Mouse (Mus musculus) heart, postnatal 36 days (tissue): ENCODE measurements around the gene Cbl. TPM values are rescaled to one million over a fixed set of nuclear protein-coding genes. Genes with fewer than 3 reads are reported as not detected.
"Not testable (repeated sequence)": the region's sequence is repeated elsewhere in the genome, so short reads cannot be mapped to it uniquely, and the experiment has no call there.

Experiments
- DNase-seq, 2 experiments: peaks; one replicate each; pipeline ENCODE4 v3.0.0; 2021 to 2022
- intact Hi-C: fragments of 180-260 bp; cut with DNase I; formaldehyde crosslinking; loops from one replicate; pipeline ENCODE4 v1.15.1; 2025
- total RNA-seq, 2 experiments: library from RNA; stranded (reverse); gene quantifications; 2 replicates each; pipeline ENCODE4 v1.2.3; 2021

The Cbl gene
- total RNA-seq, 2 experiments from 2014 or later = 17.7 to 22.6 TPM

- intact Hi-C loops = no loop called here
- DNase-seq = peak; percentile 93 to 94
These were observed 120.6 kb downstream of the Cbl start, which contains the start of the genes Gm49380 and Rnf26 for GRCm38 (mm10) chr9:44113105-44113789. Gene Gm49380 (minus strand): TSS chr9:44113500. Gene Rnf26 (minus strand): TSS chr9:44113517.

GRCm38 (mm10) chr9:44111909-44112308 lies 121.9 kb downstream of the Cbl start:
- DNase-seq, intact Hi-C loops: not testable (repeated sequence)

GRCm38 (mm10) chr9:44109360-44110095 lies 124.3 kb downstream of the Cbl start:
- intact Hi-C loops = no loop called here
- peak; percentile 77 to 80 for DNase-seq

- DNase-seq = no peak
- intact Hi-C loops = no loop called here
These were observed 125.4 kb downstream of the Cbl start for GRCm38 (mm10) chr9:44108269-44109055.

- intact Hi-C loops = loop anchor here (2.0 kb wide), 1 partner anchor 123 kb away; no protein-coding TSS in a partner anchor
- DNase-seq = peak; percentile 59 to 60
These were observed 126.2 kb downstream of the Cbl start for GRCm38 (mm10) chr9:44107557-44108179.

GRCm38 (mm10) chr9:44107110-44107509 lies 126.7 kb downstream of the Cbl start, which contains the start of gene C1qtnf5:
Gene C1qtnf5 (plus strand): TSS chr9:44107245.
- intact Hi-C loops = loop anchor here (2.0 kb wide), 1 partner anchor 122 kb away; no protein-coding TSS in a partner anchor
- DNase-seq = peak; percentile 87

GRCm38 (mm10) chr9:44106596-44106995 lies 127.3 kb downstream of the Cbl start:
- no peak for DNase-seq
- intact Hi-C loops = loop anchor here (2.0 kb wide), 1 partner anchor 122 kb away; no protein-coding TSS in a partner anchor

- intact Hi-C loops = loop anchor here (2.0 kb wide), 1 partner anchor 121 kb away; no protein-coding TSS in a partner anchor
- DNase-seq = no peak
These were observed 127.7 kb downstream of the Cbl start for GRCm38 (mm10) chr9:44106182-44106581.

GRCm38 (mm10) chr9:44105781-44106180 lies 128.1 kb downstream of the Cbl start:
- no peak for DNase-seq
- intact Hi-C loops = loop anchor here (2.0 kb wide), 1 partner anchor 121 kb away; no protein-coding TSS in a partner anchor

- DNase-seq = no peak
These were observed 129.0 kb downstream of the Cbl start for GRCm38 (mm10) chr9:44104881-44105280.

GRCm38 (mm10) chr9:44101490-44101889 lies 132.4 kb downstream of the Cbl start, which contains the start of gene Mfrp:
Gene Mfrp (plus strand): TSS chr9:44101729.
- DNase-seq = no peak
- intact Hi-C loops = no loop called here

More at GRCm38 (mm10) chr9:44104881-44105280, 129.0 kb downstream of the Cbl start:
- intact Hi-C loops = no loop called here

- intact Hi-C loops = no loop called here
- DNase-seq = peak in 1 of 2 experiments; percentile 36
These were observed 137.3 kb downstream of the Cbl start for GRCm38 (mm10) chr9:44096536-44096935.

GRCm38 (mm10) chr9:44095781-44096180 lies 138.1 kb downstream of the Cbl start:
- DNase-seq = no peak

GRCm38 (mm10) chr9:44094737-44095136 lies 139.1 kb downstream of the Cbl start:
- no peak for DNase-seq
- intact Hi-C loops = loop anchor here (2.0 kb wide), 1 partner anchor 20 kb away; no protein-coding TSS in a partner anchor

More at GRCm38 (mm10) chr9:44095781-44096180, 138.1 kb downstream of the Cbl start:
- intact Hi-C loops = loop anchor here (2.0 kb wide), 1 partner anchor 21 kb away; no protein-coding TSS in a partner anchor

GRCm38 (mm10) chr9:44093612-44094503 lies 140.0 kb downstream of the Cbl start:
- intact Hi-C loops = loop anchor here (2.0 kb wide), 1 partner anchor 19 kb away; no protein-coding TSS in a partner anchor

More at GRCm38 (mm10) chr9:44093612-44094503, 140.0 kb downstream of the Cbl start:
- DNase-seq = peak; percentile 77 to 79
